ENCODE assay signal across 8 mouse cellular contexts in the genomic region with DNA sequence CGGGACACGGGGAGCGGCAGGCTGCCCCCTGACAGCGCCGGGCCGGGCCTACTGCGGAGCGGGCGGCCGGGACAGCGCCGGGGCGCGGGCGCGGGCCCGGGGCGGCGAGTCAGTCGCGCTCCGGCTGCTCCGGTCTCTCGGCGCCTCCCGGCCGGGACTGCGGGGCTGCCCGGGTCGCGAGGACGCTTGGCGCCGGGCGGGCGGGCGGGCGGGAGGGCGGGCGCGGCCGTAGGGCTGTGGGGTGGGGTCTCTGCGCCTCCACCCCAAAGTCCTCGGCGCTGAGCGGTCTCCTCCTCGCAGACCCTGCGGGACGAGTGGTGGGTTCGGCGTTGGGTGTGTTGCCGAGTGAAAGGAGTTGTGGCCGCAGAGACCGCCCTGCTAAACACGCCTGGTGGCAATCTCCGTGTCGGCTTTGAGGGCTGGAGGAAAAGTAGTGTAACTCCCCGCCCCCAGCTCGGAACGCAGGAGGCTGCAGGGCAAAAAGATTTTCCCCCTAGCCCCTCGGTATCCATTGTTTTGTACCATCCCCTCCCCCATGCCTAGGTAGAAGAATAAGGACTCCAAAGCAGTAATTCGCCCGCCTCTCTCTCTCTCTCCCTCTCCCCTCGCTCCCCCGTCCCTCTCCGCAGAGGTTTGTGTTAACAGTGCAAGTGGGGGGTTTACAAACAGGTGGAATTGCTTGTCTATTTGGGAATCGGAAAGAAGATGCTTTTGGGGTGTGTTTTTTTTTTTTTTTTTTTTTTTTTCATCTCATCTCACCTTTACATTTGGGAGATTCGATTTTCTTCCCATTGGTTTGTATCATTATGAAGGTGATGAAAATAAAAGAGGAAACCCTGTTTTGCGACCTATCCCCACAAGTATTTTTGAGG. TPM values are rescaled to one million over a fixed set of nuclear protein-coding genes. Genes with fewer than 3 reads are reported as not detected.
A peak's percentile ranks its signal among the peaks of the same experiment; 100 is the strongest.
DNase-seq lines count a peak whose midpoint lies in the region; ATAC-seq lines count a peak whose summit lies in the region.

No protein-coding gene starts in this region.

- peak overlapping the region; percentile 98 for H3K9ac ChIP-seq in liver, embryonic 13.5 days
- peak overlapping the region; percentile 98 for H3K9ac ChIP-seq in neural tube, embryonic 13.5 days

- H3K4me2 ChIP-seq in liver, embryonic 13.5 days: peak overlapping the region; percentile 83
- H3K4me2 ChIP-seq in neural tube, embryonic 13.5 days: peak overlapping the region; percentile 68

- no peaks in the 10 kb centered on the region for H3K27me3 ChIP-seq in embryonic facial prominence, embryonic 10.5 days (replicated peaks; ENCODE audit: low read depth, poor library complexity, severe bottlenecking)
- no peaks in the 10 kb centered on the region for H3K27me3 ChIP-seq in liver, embryonic 13.5 days
- no peaks in the 10 kb centered on the region for H3K27me3 ChIP-seq in neural tube, embryonic 13.5 days

- H3K36me3 ChIP-seq in embryonic facial prominence, embryonic 10.5 days (replicated peaks): peaks cover 2% of the 10 kb centered on the region; the same call in 1 of the 2 replicates
- H3K36me3 ChIP-seq in liver, embryonic 13.5 days: no peaks in the 10 kb centered on the region; the same call in 1 of the 2 replicates
- no peaks in the 10 kb centered on the region for H3K36me3 ChIP-seq in neural tube, embryonic 13.5 days

- WGBS in embryonic facial prominence, embryonic 10.5 days: under 1% methylated on average over 64 of the region's 69 CpGs
- under 1% methylated on average over 58 of the region's 69 CpGs for WGBS in liver, embryonic 13.5 days (ENCODE audit: insufficient replicate concordance)
- WGBS in neural tube, embryonic 13.5 days: under 1% methylated on average over 29 of the region's 69 CpGs

- H3K4me3 ChIP-seq in embryonic facial prominence, embryonic 10.5 days: peak overlapping the region; percentile 92
- H3K4me3 ChIP-seq in liver, embryonic 13.5 days (replicated peaks): peak overlapping the region; percentile 99
- H3K4me3 ChIP-seq in neural tube, embryonic 13.5 days: peak overlapping the region; percentile 95

- peaks cover 19% of the 10 kb centered on the region for H3K4me1 ChIP-seq in embryonic facial prominence, embryonic 10.5 days
- peaks cover 49% of the 10 kb centered on the region for H3K4me1 ChIP-seq in liver, embryonic 13.5 days (replicated peaks)
- peaks cover 31% of the 10 kb centered on the region for H3K4me1 ChIP-seq in neural tube, embryonic 13.5 days (replicated peaks)

- DNase-seq in 3134 (ENCODE audit: extremely low read depth, insufficient read length, low spot score): peak; percentile 55
- peak; percentile 61 to 84 for DNase-seq in adrenal gland, adult (ENCODE audit: inconsistent age in 2 of 2, low spot score in 1 of 2)
- peak; percentile 80 for DNase-seq in embryonic facial prominence, embryonic 10.5 days (ENCODE audit: low spot score)
- DNase-seq in heart, adult 18-20 months: peak; percentile 45 to 58
- DNase-seq in kidney, adult 18-20 months: peak; percentile 41
- peak; percentile 52 for DNase-seq in liver, embryonic 13.5 days
- DNase-seq in thymus, adult 18-20 months: peak; percentile 40 to 54

- H3K27ac ChIP-seq in embryonic facial prominence, embryonic 10.5 days (replicated peaks): peak overlapping the region; percentile 98
- H3K27ac ChIP-seq in liver, embryonic 13.5 days: peak overlapping the region; percentile 94
- H3K27ac ChIP-seq in neural tube, embryonic 13.5 days (replicated peaks): peak overlapping the region; percentile 97

- no peaks in the 10 kb centered on the region for H3K9me3 ChIP-seq in embryonic facial prominence, embryonic 10.5 days
- H3K9me3 ChIP-seq in liver, embryonic 13.5 days (replicated peaks): no peaks in the 10 kb centered on the region
- H3K9me3 ChIP-seq in neural tube, embryonic 13.5 days: no peaks in the 10 kb centered on the region

- ATAC-seq in liver, embryonic 13.5 days (ENCODE audit: low read depth): no peak
- peak; percentile 13 for ATAC-seq in neural tube, embryonic 13.5 days (ENCODE audit: low read depth)

RNA-seq across cellular contexts. Expression of a gene that starts 1.0 kb away (rescaled TPM):
- 86.7 and 89.7 TPM in 2 replicates for polyA plus RNA-seq in embryonic facial prominence, embryonic 10.5 days (2016; fragmentation: Nextera tagmentation; extraction: Ambion mirVana)
- total RNA-seq in heart, adult 18-20 months (2021): 10 to 100 TPM; 31.6 to 36.2 TPM
- polyA plus RNA-seq in liver, embryonic 13.5 days (2015; fragmentation: Nextera tagmentation; extraction: Ambion mirVana): 58.6 and 66.2 TPM in 2 replicates
- polyA plus RNA-seq in neural tube, embryonic 13.5 days (2015; fragmentation: Nextera tagmentation; extraction: Ambion mirVana): 143 and 148 TPM in 2 replicates

RNA-seq across cellular contexts. Expression of a gene that starts 1.3 kb away (rescaled TPM):
- polyA plus RNA-seq in embryonic facial prominence, embryonic 10.5 days (2016; fragmentation: Nextera tagmentation; extraction: Ambion mirVana): 62.7 and 65.9 TPM in 2 replicates
- 10 to 100 TPM; 27.0 to 27.9 TPM for total RNA-seq in heart, adult 18-20 months (2021)
- 17.1 and 23.4 TPM in 2 replicates for polyA plus RNA-seq in liver, embryonic 13.5 days (2015; fragmentation: Nextera tagmentation; extraction: Ambion mirVana)
- polyA plus RNA-seq in neural tube, embryonic 13.5 days (2015; fragmentation: Nextera tagmentation; extraction: Ambion mirVana): 71.5 and 72.9 TPM in 2 replicates

RNA-seq across cellular contexts. Expression of a gene that starts 53.4 kb away (rescaled TPM):
- polyA plus RNA-seq in embryonic facial prominence, embryonic 10.5 days (2016; fragmentation: Nextera tagmentation; extraction: Ambion mirVana): 66.5 and 78.8 TPM in 2 replicates
- total RNA-seq in heart, adult 18-20 months (2021): 10 to 100 TPM; 20.3 to 31.3 TPM
- 19.3 and 23.4 TPM in 2 replicates for polyA plus RNA-seq in liver, embryonic 13.5 days (2015; fragmentation: Nextera tagmentation; extraction: Ambion mirVana)
- 80.5 and 82.1 TPM in 2 replicates for polyA plus RNA-seq in neural tube, embryonic 13.5 days (2015; fragmentation: Nextera tagmentation; extraction: Ambion mirVana)
